In genomic region chr2:27032361-27032760, GRCm38 (mm10) we compare ENCODE assay signal across 21 mouse cellular contexts. TPM values are rescaled to one million over a fixed set of nuclear protein-coding genes. Genes with fewer than 3 reads are reported as not detected.
"Had no signal": no experiment of that assay in that cellular context is flagged by ENCODE, and none has a peak within 500 bp of the region (broad histone marks: within the 10 kb centered on the region; RNA-seq: fewer than 3 reads in every experiment).

No protein-coding gene starts in this region.

- DNase-seq: kidney, adult 11 months; kidney, adult 9 months; kidney, postnatal 14 days; layer of hippocampus, adult 9-11 months; layer of hippocampus, postnatal 36 days; left cerebral cortex, postnatal 4 days; midbrain, embryonic 14.5 days; retina, postnatal 1 day; right cerebral cortex, postnatal 4 days; spleen, adult 18-20 months; thymus, adult 2 months; thymus, postnatal 25 days had no signal

- H3K4me3 ChIP-seq: limb, embryonic 13.5 days; liver, embryonic 15.5 days; lung, embryonic 15.5 days; neural tube, embryonic 13.5 days had no signal

- H3K9ac ChIP-seq: limb, embryonic 13.5 days; liver, embryonic 15.5 days; lung, embryonic 15.5 days; neural tube, embryonic 13.5 days had no signal

- H3K27ac ChIP-seq: limb, embryonic 13.5 days; liver, embryonic 15.5 days; lung, embryonic 15.5 days; neural tube, embryonic 13.5 days had no signal

- H3K4me2 ChIP-seq: limb, embryonic 13.5 days; liver, embryonic 15.5 days; lung, embryonic 15.5 days; neural tube, embryonic 13.5 days had no signal

- H3K36me3 ChIP-seq: limb, embryonic 13.5 days; liver, embryonic 15.5 days; lung, embryonic 15.5 days; neural tube, embryonic 13.5 days had no signal

- H3K9me3 ChIP-seq: limb, embryonic 13.5 days; liver, embryonic 15.5 days; lung, embryonic 15.5 days; neural tube, embryonic 13.5 days had no signal

RNA-seq across cellular contexts. Expression of gene Mymk, which starts 39.6 kb away (rescaled TPM):
- total RNA-seq: liver, adult 2 months; megakaryocyte-erythroid progenitor cell, adult 5-6 weeks had no signal
- polyA plus RNA-seq: liver, adult 2 months; midbrain, embryonic 14.5 days; stomach, embryonic 14.5 days; testis, adult 2 months; urinary bladder, adult 2 months had no signal

RNA-seq across cellular contexts. Expression of gene Adamtsl2, which starts 46.8 kb away (rescaled TPM):
- total RNA-seq: megakaryocyte-erythroid progenitor cell, adult 5-6 weeks had no signal

RNA-seq across cellular contexts. Expression of gene Adamts13, which starts 59.1 kb away (rescaled TPM):
- total RNA-seq: left cerebral cortex, postnatal 4 days; megakaryocyte-erythroid progenitor cell, adult 5-6 weeks had no signal
- polyA plus RNA-seq: limb, embryonic 13.5 days; lung, embryonic 15.5 days; midbrain, embryonic 14.5 days; neural tube, embryonic 13.5 days had no signal
